Mouse (Mus musculus): ENCODE measurements at regions not wholly inside any gene's neighbourhood (a gene's known extent, or its start where the extent isn't known, plus 50 kb on each side); places are given as distances from the start of the nearest gene placed in this dataset.

GRCm38 (mm10) chr15:93880302-93880701 is 284.6 kb upstream of the Prickle1 start:
- DNase-seq (ENCODE audit: low read depth): no peak

- no peak for DNase-seq (ENCODE audit: low read depth)
These were observed 283.3 kb upstream of the Prickle1 start for GRCm38 (mm10) chr15:93879006-93879405.

- no peak for DNase-seq (ENCODE audit: low read depth)
These were observed 280.6 kb upstream of the Prickle1 start for GRCm38 (mm10) chr15:93876335-93876734.

GRCm38 (mm10) chr15:93875685-93876084 is 280.0 kb upstream of the Prickle1 start:
- DNase-seq (ENCODE audit: low read depth): no peak

- no peak for DNase-seq (ENCODE audit: low read depth)
These were observed 278.5 kb upstream of the Prickle1 start for GRCm38 (mm10) chr15:93874206-93874605.

- DNase-seq (ENCODE audit: low read depth): no peak
These were observed 261.7 kb upstream of the Prickle1 start for GRCm38 (mm10) chr15:93857336-93857901.

- DNase-seq (ENCODE audit: low read depth): no peak
These were observed 257.5 kb upstream of the Prickle1 start for GRCm38 (mm10) chr15:93853221-93853620.

- DNase-seq (ENCODE audit: low read depth): no peak
These were observed 256.4 kb upstream of the Prickle1 start for GRCm38 (mm10) chr15:93852126-93852525.

- DNase-seq (ENCODE audit: low read depth): no peak
These were observed 254.7 kb upstream of the Prickle1 start for GRCm38 (mm10) chr15:93850388-93850787.

- DNase-seq (ENCODE audit: low read depth): no peak
These were observed 253.1 kb upstream of the Prickle1 start for GRCm38 (mm10) chr15:93848830-93849229.

- DNase-seq (ENCODE audit: low read depth): no peak
These were observed 251.1 kb upstream of the Prickle1 start for GRCm38 (mm10) chr15:93846797-93847196.

GRCm38 (mm10) chr15:93845801-93846200 is 250.1 kb upstream of the Prickle1 start:
- DNase-seq (ENCODE audit: low read depth): no peak

- no peak for DNase-seq (ENCODE audit: low read depth)
These were observed 237.3 kb upstream of the Prickle1 start for GRCm38 (mm10) chr15:93832956-93833355.

- DNase-seq (ENCODE audit: low read depth): peak; percentile 9
These were observed 236.8 kb upstream of the Prickle1 start for GRCm38 (mm10) chr15:93832431-93832936.

- no peak for DNase-seq (ENCODE audit: low read depth)
These were observed 235.5 kb upstream of the Prickle1 start for GRCm38 (mm10) chr15:93831148-93831547.

- DNase-seq (ENCODE audit: low read depth): no peak
These were observed 229.3 kb upstream of the Prickle1 start for GRCm38 (mm10) chr15:93824729-93825694.

GRCm38 (mm10) chr15:93821236-93821635 is 225.5 kb upstream of the Prickle1 start:
- no peak for DNase-seq (ENCODE audit: low read depth)

GRCm38 (mm10) chr15:93812011-93812410 is 216.3 kb upstream of the Prickle1 start:
- DNase-seq (ENCODE audit: low read depth): no peak

GRCm38 (mm10) chr15:93807993-93808392 is 212.3 kb upstream of the Prickle1 start:
- DNase-seq (ENCODE audit: low read depth): no peak

GRCm38 (mm10) chr15:93807505-93807904 is 211.8 kb upstream of the Prickle1 start:
- no peak for DNase-seq (ENCODE audit: low read depth)

- DNase-seq (ENCODE audit: low read depth): no peak
These were observed 209.0 kb upstream of the Prickle1 start for GRCm38 (mm10) chr15:93804703-93805102.

- DNase-seq (ENCODE audit: low read depth): peak; percentile 8
These were observed 194.8 kb upstream of the Prickle1 start for GRCm38 (mm10) chr15:93790531-93790930.

- no peak for DNase-seq (ENCODE audit: low read depth)
These were observed 194.1 kb upstream of the Prickle1 start for GRCm38 (mm10) chr15:93789762-93790161.

Data from naive thymus-derived CD4-positive, alpha-beta T cell, adult 2 months (primary cell).